Mouse (Mus musculus): ENCODE results near the gene Golga5. TPM values are rescaled to one million over a fixed set of nuclear protein-coding genes. Genes with fewer than 3 reads are reported as not detected.
"Not testable (repeated sequence)": the region's sequence is repeated elsewhere in the genome, so short reads cannot be mapped to it uniquely, and the experiment has no call there.

Golga5 gene
- polyA plus RNA-seq, 1 experiment from 2014 or later, result 30.2 TPM

- WGBS, result 63% methylated on average over 6 of the region's 6 CpGs
- Histone ChIP-seq H3K36me3 (no peaks in the 10 kb centered on the region), H3K27ac (no peak overlapping the region), H3K9me3 (no peaks in the 10 kb centered on the region), H3K9ac (no peak overlapping the region), H3K4me1 (replicated peaks) (no peaks in the 10 kb centered on the region), H3K27me3 (no peaks in the 10 kb centered on the region), H3K4me3 (no peak overlapping the region), H3K4me2 (no peak overlapping the region)
- no peak for ATAC-seq (ENCODE audit: low FRiP score)
Measured at GRCm38 (mm10) chr12:102453581-102453980, 15.4 kb upstream of the Golga5 start.

GRCm38 (mm10) chr12:102456467-102457193, 12.3 kb upstream of the Golga5 start:
- Histone ChIP-seq H3K4me3 (no peak overlapping the region), H3K9ac (no peak overlapping the region), H3K9me3 (no peaks in the 10 kb centered on the region), H3K4me1 (replicated peaks) (no peaks in the 10 kb centered on the region), H3K27ac (no peak overlapping the region), H3K4me2 (no peak overlapping the region), H3K27me3 (no peaks in the 10 kb centered on the region), H3K36me3 (no peaks in the 10 kb centered on the region)
- WGBS, result 87% methylated on average over 7 of the region's 7 CpGs
- no peak for ATAC-seq (ENCODE audit: low FRiP score)

GRCm38 (mm10) chr12:102460014-102460413, 8.9 kb upstream of the Golga5 start:
- H3K4me2 ChIP-seq, result no peak overlapping the region
- WGBS, result 77% methylated on average over 5 of the region's 5 CpGs
- H3K9ac ChIP-seq, result no peak overlapping the region
- H3K9me3 ChIP-seq, result no peaks in the 10 kb centered on the region
- no peak overlapping the region for H3K4me3 ChIP-seq
- no peaks in the 10 kb centered on the region for H3K4me1 ChIP-seq (replicated peaks)
- H3K27ac ChIP-seq, result no peak overlapping the region
- H3K36me3 ChIP-seq, result no peaks in the 10 kb centered on the region
- no peak for ATAC-seq (ENCODE audit: low FRiP score)
- H3K27me3 ChIP-seq, result no peaks in the 10 kb centered on the region

GRCm38 (mm10) chr12:102461177-102461576, 7.8 kb upstream of the Golga5 start:
- Histone ChIP-seq H3K9me3 (no peaks in the 10 kb centered on the region), H3K36me3 (no peaks in the 10 kb centered on the region), H3K27ac (no peak overlapping the region), H3K4me1 (replicated peaks) (no peaks in the 10 kb centered on the region), H3K27me3 (no peaks in the 10 kb centered on the region), H3K4me2 (no peak overlapping the region), H3K9ac (no peak overlapping the region), H3K4me3 (no peak overlapping the region)
- WGBS, result 73% methylated on average over 5 of the region's 5 CpGs
- no peak for ATAC-seq (ENCODE audit: low FRiP score)

- Histone ChIP-seq H3K27ac (no peak overlapping the region), H3K27me3 (no peaks in the 10 kb centered on the region), H3K36me3 (no peaks in the 10 kb centered on the region), H3K4me2 (no peak overlapping the region), H3K4me3 (no peak overlapping the region), H3K4me1 (replicated peaks) (peaks cover 2% of the 10 kb centered on the region), H3K9ac (no peak overlapping the region), H3K9me3 (no peaks in the 10 kb centered on the region)
- ATAC-seq (ENCODE audit: low FRiP score), result no peak
- WGBS, result 63% methylated on average over 4 of the region's 4 CpGs
Measured at GRCm38 (mm10) chr12:102464650-102465049, 4.3 kb upstream of the Golga5 start.

GRCm38 (mm10) chr12:102468136-102468535, 799 bp upstream of the Golga5 start:
- 91% methylated on average over 1 of the region's 1 CpGs for WGBS
- no peak for ATAC-seq (ENCODE audit: low FRiP score)
- peaks cover 8% of the 10 kb centered on the region for H3K4me1 ChIP-seq (replicated peaks)
- no peak overlapping the region for H3K4me3 ChIP-seq
- no peak overlapping the region for H3K4me2 ChIP-seq
- no peak overlapping the region for H3K27ac ChIP-seq
- no peaks in the 10 kb centered on the region for H3K27me3 ChIP-seq
- no peaks in the 10 kb centered on the region for H3K9me3 ChIP-seq
- H3K9ac ChIP-seq, result no peak overlapping the region
- peaks cover 9% of the 10 kb centered on the region for H3K36me3 ChIP-seq

GRCm38 (mm10) chr12:102474411-102474810, 5.5 kb downstream of the Golga5 start:
- H3K4me3 ChIP-seq, result no peak overlapping the region
- H3K9me3 ChIP-seq, result no peaks in the 10 kb centered on the region
- WGBS, result 95% methylated on average over 7 of the region's 7 CpGs
- H3K36me3 ChIP-seq, result peaks cover 54% of the 10 kb centered on the region
- no peak overlapping the region for H3K27ac ChIP-seq
- no peak for ATAC-seq (ENCODE audit: low FRiP score)
- no peak overlapping the region for H3K4me2 ChIP-seq
- H3K27me3 ChIP-seq, result no peaks in the 10 kb centered on the region
- no peak overlapping the region for H3K9ac ChIP-seq
- peaks cover 8% of the 10 kb centered on the region for H3K4me1 ChIP-seq (replicated peaks)

- Histone ChIP-seq H3K9ac (no peak overlapping the region), H3K27me3 (no peaks in the 10 kb centered on the region), H3K36me3 (peaks cover 77% of the 10 kb centered on the region), H3K4me2 (no peak overlapping the region), H3K9me3 (no peaks in the 10 kb centered on the region), H3K4me3 (no peak overlapping the region), H3K27ac (no peak overlapping the region), H3K4me1 (replicated peaks) (no peaks in the 10 kb centered on the region)
- no peak for ATAC-seq (ENCODE audit: low FRiP score)
- 93% methylated on average over 4 of the region's 4 CpGs for WGBS
Measured at GRCm38 (mm10) chr12:102480481-102480880, 11.5 kb downstream of the Golga5 start.

GRCm38 (mm10) chr12:102484946-102485345, 16.0 kb downstream of the Golga5 start:
- Histone ChIP-seq H3K27ac (no peak overlapping the region), H3K9me3 (no peaks in the 10 kb centered on the region), H3K4me1 (replicated peaks) (no peaks in the 10 kb centered on the region), H3K4me3 (no peak overlapping the region), H3K27me3 (no peaks in the 10 kb centered on the region), H3K9ac (no peak overlapping the region), H3K4me2 (no peak overlapping the region), H3K36me3 (peaks cover 83% of the 10 kb centered on the region)
- no peak for ATAC-seq (ENCODE audit: low FRiP score)
- 69% methylated on average over 3 of the region's 3 CpGs for WGBS

GRCm38 (mm10) chr12:102491911-102492310, 23.0 kb downstream of the Golga5 start:
- H3K9ac ChIP-seq, result no peak overlapping the region
- no peaks in the 10 kb centered on the region for H3K27me3 ChIP-seq
- 94% methylated on average over 5 of the region's 5 CpGs for WGBS
- no peak for ATAC-seq (ENCODE audit: low FRiP score)
- no peaks in the 10 kb centered on the region for H3K4me1 ChIP-seq (replicated peaks)
- H3K4me3 ChIP-seq, result no peak overlapping the region
- no peaks in the 10 kb centered on the region for H3K9me3 ChIP-seq
- H3K36me3 ChIP-seq, result peaks cover 86% of the 10 kb centered on the region
- no peak overlapping the region for H3K4me2 ChIP-seq
- no peak overlapping the region for H3K27ac ChIP-seq

GRCm38 (mm10) chr12:102495754-102496153, 26.8 kb downstream of the Golga5 start:
- H3K27ac ChIP-seq; H3K4me3 ChIP-seq; H3K9ac ChIP-seq; H3K4me2 ChIP-seq; ATAC-seq (ENCODE audit: low FRiP score); H3K9me3 ChIP-seq; H3K4me1 ChIP-seq (replicated peaks); H3K27me3 ChIP-seq: not testable (repeated sequence)
- H3K36me3 ChIP-seq, result peaks cover 83% of the 10 kb centered on the region
- 94% methylated on average over 6 of the region's 6 CpGs for WGBS

- no peak overlapping the region for H3K4me2 ChIP-seq
- H3K9me3 ChIP-seq, result no peaks in the 10 kb centered on the region
- no peak overlapping the region for H3K9ac ChIP-seq
- no peak overlapping the region for H3K4me3 ChIP-seq
- no peaks in the 10 kb centered on the region for H3K27me3 ChIP-seq
- H3K4me1 ChIP-seq (replicated peaks), result no peaks in the 10 kb centered on the region
- ATAC-seq (ENCODE audit: low FRiP score), result no peak
- WGBS, result 91% methylated on average over 2 of the region's 2 CpGs
- H3K27ac ChIP-seq, result no peak overlapping the region
- peaks cover 61% of the 10 kb centered on the region for H3K36me3 ChIP-seq
Measured at GRCm38 (mm10) chr12:102497905-102498304, 29.0 kb downstream of the Golga5 start.

GRCm38 (mm10) chr12:102498726-102499125, 29.8 kb downstream of the Golga5 start:
- no peak overlapping the region for H3K9ac ChIP-seq
- H3K4me3 ChIP-seq, result no peak overlapping the region
- no peaks in the 10 kb centered on the region for H3K9me3 ChIP-seq
- 70% methylated on average over 8 of the region's 8 CpGs for WGBS
- ATAC-seq (ENCODE audit: low FRiP score), result no peak
- H3K27ac ChIP-seq, result no peak overlapping the region
- no peaks in the 10 kb centered on the region for H3K27me3 ChIP-seq
- H3K4me1 ChIP-seq (replicated peaks), result no peaks in the 10 kb centered on the region
- peaks cover 54% of the 10 kb centered on the region for H3K36me3 ChIP-seq
- H3K4me2 ChIP-seq, result no peak overlapping the region
